Mouse (Mus musculus): ENCODE measurements at regions not wholly inside any gene's neighbourhood (a gene's known extent, or its start where the extent isn't known, plus 50 kb on each side); places are given as distances from the start of the nearest gene placed in this dataset.
A peak's percentile ranks its signal among the peaks of the same experiment; 100 is the strongest.

DNA sequence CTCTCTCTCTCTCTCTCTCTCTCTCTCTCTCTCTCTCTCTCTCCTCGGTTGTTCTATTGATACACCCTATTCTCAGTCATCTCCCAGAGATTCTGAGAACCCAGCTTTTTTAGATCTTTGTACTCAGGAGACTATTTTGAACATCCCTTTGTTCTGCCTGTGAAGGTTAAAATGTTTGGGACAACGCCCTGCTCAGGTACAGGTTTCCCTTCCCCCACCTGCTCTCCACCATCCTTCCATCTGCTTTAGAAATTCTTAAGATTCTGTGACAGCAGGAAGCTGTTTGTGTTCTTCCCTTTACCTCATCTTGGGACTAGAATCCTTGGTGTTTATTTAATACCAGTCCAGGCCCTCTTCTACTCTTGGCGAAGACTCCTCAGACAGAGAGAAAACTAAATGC is 319.6 kb downstream of the Icos start:
- no peaks in the 10 kb centered on the region; the same call in 1 of the 2 replicates for H3K9me3 ChIP-seq
- H3K4me3 ChIP-seq, result no peak overlapping the region
- no peaks in the 10 kb centered on the region for H3K36me3 ChIP-seq (replicated peaks)
- H3K4me1 ChIP-seq, result peaks cover 43% of the 10 kb centered on the region
- no peak for DNase-seq (ENCODE audit: low spot score)
- no peak overlapping the region for H3K27ac ChIP-seq (replicated peaks)
- H3K27me3 ChIP-seq (replicated peaks; ENCODE audit: low read depth, poor library complexity, severe bottlenecking), result peaks cover 29% of the 10 kb centered on the region
- 79% methylated on average over 3 of the region's 3 CpGs for WGBS

DNA sequence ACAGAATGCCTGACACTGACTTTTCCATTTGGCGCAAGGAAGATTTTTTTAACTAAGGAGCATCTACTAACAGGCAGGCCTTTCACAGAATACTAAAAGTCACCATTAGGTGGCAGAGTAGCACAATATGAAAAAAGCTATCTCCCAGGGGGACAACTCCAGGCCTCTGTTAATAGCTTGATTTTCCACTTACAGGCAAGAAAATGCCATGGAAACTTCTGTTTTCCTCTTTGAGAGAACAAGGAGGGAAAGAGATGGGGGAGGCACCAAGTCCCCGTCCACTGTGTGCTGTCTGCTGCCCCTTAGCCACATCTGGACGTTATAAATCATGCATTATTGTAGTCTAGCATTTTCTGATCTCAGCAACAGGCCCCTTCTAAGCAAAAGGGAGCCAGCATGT is 320.3 kb downstream of the Icos start:
- peak overlapping the region; percentile 72 for H3K27ac ChIP-seq (replicated peaks)
- DNase-seq (ENCODE audit: low spot score), result peak; percentile 43
- H3K36me3 ChIP-seq (replicated peaks), result no peaks in the 10 kb centered on the region
- 30% methylated on average over 3 of the region's 3 CpGs for WGBS
- peaks cover 34% of the 10 kb centered on the region for H3K27me3 ChIP-seq (replicated peaks; ENCODE audit: low read depth, poor library complexity, severe bottlenecking)
- no peak overlapping the region for H3K4me3 ChIP-seq
- no peaks in the 10 kb centered on the region for H3K9me3 ChIP-seq
- H3K4me1 ChIP-seq, result peaks cover 48% of the 10 kb centered on the region

GRCm38 (mm10) chr1:61298779-61299178 is 321.1 kb downstream of the Icos start:
- H3K9me3 ChIP-seq, result no peaks in the 10 kb centered on the region
- 62% methylated on average over 6 of the region's 6 CpGs for WGBS
- no peak overlapping the region for H3K4me3 ChIP-seq
- H3K27me3 ChIP-seq (replicated peaks; ENCODE audit: low read depth, poor library complexity, severe bottlenecking), result peaks cover 41% of the 10 kb centered on the region
- peak overlapping the region; percentile 72; the same call in 1 of the 2 replicates for H3K27ac ChIP-seq (replicated peaks)
- H3K4me1 ChIP-seq, result peaks cover 44% of the 10 kb centered on the region
- no peak for DNase-seq (ENCODE audit: low spot score)
- H3K36me3 ChIP-seq (replicated peaks), result no peaks in the 10 kb centered on the region

- DNase-seq (ENCODE audit: low spot score), result no peak
Observed at GRCm38 (mm10) chr1:61300491-61300890, 322.8 kb downstream of the Icos start.

DNA sequence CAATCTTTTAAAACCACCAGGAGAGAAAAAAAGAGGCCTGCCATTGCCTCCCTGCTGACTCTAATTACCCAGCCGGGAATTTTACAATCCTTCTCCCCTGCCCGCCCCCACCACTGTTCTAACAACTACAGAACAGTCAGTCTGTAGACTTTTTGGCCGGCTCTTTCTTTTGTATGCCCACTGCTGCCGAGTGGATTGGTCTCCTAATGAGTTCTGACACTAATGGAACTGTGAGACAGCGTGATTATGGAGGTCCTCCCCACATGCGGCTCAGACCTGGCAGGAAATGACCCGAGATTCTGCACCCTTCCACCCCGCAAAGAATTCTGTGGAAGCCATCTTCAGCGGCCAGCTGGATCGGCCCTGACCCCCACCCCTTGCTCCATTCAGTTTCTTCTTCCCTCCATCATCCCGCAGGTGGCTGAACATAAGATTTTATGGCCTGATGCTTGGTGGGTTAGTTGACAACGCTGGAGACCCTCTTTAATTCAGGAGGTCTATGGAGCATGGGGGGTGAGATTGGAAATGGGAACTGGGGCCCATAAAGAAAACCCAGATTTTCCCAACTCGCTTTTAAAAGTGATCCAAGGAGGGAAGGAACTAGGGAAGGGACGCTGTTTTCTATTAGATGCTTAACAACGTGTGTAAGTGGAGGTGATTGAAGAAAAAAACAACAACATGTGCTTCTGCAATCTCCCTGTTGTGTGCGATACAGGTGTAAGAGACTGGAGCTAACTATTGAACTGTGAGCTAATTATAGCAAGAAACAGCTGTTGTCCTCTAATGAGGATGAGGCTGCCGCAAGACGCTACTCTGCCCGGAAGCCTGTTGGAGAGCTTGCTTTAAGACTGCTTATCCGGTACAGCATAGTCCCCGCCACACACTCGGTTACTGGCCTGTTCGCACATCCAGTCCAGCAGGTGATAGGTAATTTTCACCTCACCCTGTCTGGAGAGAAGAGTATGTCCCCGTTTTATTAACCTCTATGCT is 323.6 kb downstream of the Icos start:
- peak; percentile 40 for DNase-seq (ENCODE audit: low spot score)
- H3K9me3 ChIP-seq, result no peaks in the 10 kb centered on the region
- peak overlapping the region; percentile 51 for H3K27ac ChIP-seq (replicated peaks)
- WGBS, result 47% methylated on average over 24 of the region's 24 CpGs
- peak overlapping the region; percentile 24 for H3K4me3 ChIP-seq
- H3K36me3 ChIP-seq (replicated peaks), result no peaks in the 10 kb centered on the region
- H3K4me1 ChIP-seq, result peaks cover 48% of the 10 kb centered on the region
- peaks cover 51% of the 10 kb centered on the region for H3K27me3 ChIP-seq (replicated peaks; ENCODE audit: low read depth, poor library complexity, severe bottlenecking)

More at GRCm38 (mm10) chr1:61300491-61300890, 322.8 kb downstream of the Icos start:
- WGBS, result 50% methylated on average over 4 of the region's 4 CpGs
- H3K4me3 ChIP-seq, result no peak overlapping the region
- no peaks in the 10 kb centered on the region for H3K36me3 ChIP-seq (replicated peaks)
- peak overlapping the region; percentile 65 for H3K27ac ChIP-seq (replicated peaks)
- no peaks in the 10 kb centered on the region for H3K9me3 ChIP-seq
- peaks cover 48% of the 10 kb centered on the region for H3K4me1 ChIP-seq
- peaks cover 47% of the 10 kb centered on the region for H3K27me3 ChIP-seq (replicated peaks; ENCODE audit: low read depth, poor library complexity, severe bottlenecking)

- Histone ChIP-seq H3K4me3 (no peak overlapping the region), H3K9me3 (no peaks in the 10 kb centered on the region), H3K4me1 (peaks cover 46% of the 10 kb centered on the region), H3K27ac (replicated peaks) (peak overlapping the region; percentile 35; the same call in 1 of the 2 replicates), H3K27me3 (replicated peaks; ENCODE audit: low read depth, poor library complexity, severe bottlenecking) (peaks cover 47% of the 10 kb centered on the region), H3K36me3 (replicated peaks) (no peaks in the 10 kb centered on the region)
- WGBS, result 52% methylated on average over 8 of the region's 8 CpGs
- DNase-seq (ENCODE audit: low spot score), result peak; percentile 14
Observed at GRCm38 (mm10) chr1:61302570-61303071, 324.9 kb downstream of the Icos start.

- 63% methylated on average over 8 of the region's 8 CpGs for WGBS
- Histone ChIP-seq H3K36me3 (replicated peaks) (no peaks in the 10 kb centered on the region), H3K27ac (replicated peaks) (no peak overlapping the region), H3K4me1 (peaks cover 19% of the 10 kb centered on the region), H3K27me3 (replicated peaks; ENCODE audit: low read depth, poor library complexity, severe bottlenecking) (peaks cover 38% of the 10 kb centered on the region), H3K9me3 (no peaks in the 10 kb centered on the region), H3K4me3 (no peak overlapping the region)
- DNase-seq (ENCODE audit: low spot score), result no peak
Observed at GRCm38 (mm10) chr1:61306296-61306695, 328.6 kb downstream of the Icos start.

DNA sequence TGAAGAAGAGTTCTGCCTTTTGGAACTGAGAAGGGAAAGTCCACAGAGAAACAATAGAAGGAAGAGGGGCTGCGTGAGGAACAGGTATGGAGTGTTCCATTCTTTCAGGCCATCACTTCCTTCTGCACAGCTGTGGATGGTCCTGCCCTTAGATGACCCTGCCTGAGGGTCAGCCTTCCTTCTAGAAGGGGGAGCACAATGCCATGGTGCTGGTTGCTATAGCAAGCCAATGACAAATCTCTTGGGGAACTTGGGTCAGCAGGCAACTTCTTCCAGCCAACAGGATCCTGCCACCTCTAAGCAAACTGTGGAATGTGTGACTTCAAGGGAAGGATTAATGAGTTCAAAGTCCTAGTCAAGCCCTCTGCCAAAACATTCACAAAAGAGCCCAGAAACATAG is 329.1 kb upstream of the Pard3b start:
- Histone ChIP-seq H3K36me3 (replicated peaks) (no peaks in the 10 kb centered on the region), H3K4me1 (peaks cover 15% of the 10 kb centered on the region), H3K9me3 (no peaks in the 10 kb centered on the region), H3K4me3 (no peak overlapping the region), H3K27ac (replicated peaks) (no peak overlapping the region), H3K27me3 (replicated peaks; ENCODE audit: low read depth, poor library complexity, severe bottlenecking) (peaks cover 25% of the 10 kb centered on the region; the same call in 1 of the 2 replicates)
- no peak for DNase-seq (ENCODE audit: low spot score)
- 89% methylated on average over 1 of the region's 1 CpGs for WGBS

GRCm38 (mm10) chr1:61310063-61310760 is 328.4 kb upstream of the Pard3b start:
- Histone ChIP-seq H3K4me1 (peaks cover 12% of the 10 kb centered on the region), H3K27me3 (replicated peaks; ENCODE audit: low read depth, poor library complexity, severe bottlenecking) (peaks cover 25% of the 10 kb centered on the region; the same call in 1 of the 2 replicates), H3K4me3 (no peak overlapping the region), H3K9me3 (no peaks in the 10 kb centered on the region), H3K27ac (replicated peaks) (no peak overlapping the region), H3K36me3 (replicated peaks) (no peaks in the 10 kb centered on the region)
- DNase-seq (ENCODE audit: low spot score), result no peak
- WGBS, result 89% methylated on average over 3 of the region's 3 CpGs

DNA sequence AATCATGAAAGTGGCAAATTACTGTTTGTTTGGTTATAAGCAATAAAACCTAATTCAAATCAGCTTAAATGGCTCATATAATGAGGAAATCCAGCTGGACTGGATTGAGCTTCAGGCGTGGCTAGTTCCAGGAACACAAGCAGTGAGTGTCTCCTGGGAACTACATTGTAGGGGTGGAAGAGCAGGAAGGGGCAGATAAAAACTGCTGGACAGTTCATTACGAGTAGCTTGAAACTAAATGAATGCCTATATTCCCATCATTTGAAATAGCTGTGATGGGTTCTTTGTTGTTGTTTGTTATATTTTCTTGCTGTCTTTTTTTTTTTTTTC is 327.9 kb upstream of the Pard3b start:
- no peak overlapping the region for H3K4me3 ChIP-seq

GRCm38 (mm10) chr1:61313196-61313595 is 325.4 kb upstream of the Pard3b start:
- Histone ChIP-seq H3K4me1 (peaks cover 11% of the 10 kb centered on the region), H3K36me3 (replicated peaks) (no peaks in the 10 kb centered on the region), H3K4me3 (no peak overlapping the region), H3K27ac (replicated peaks) (no peak overlapping the region), H3K27me3 (replicated peaks; ENCODE audit: low read depth, poor library complexity, severe bottlenecking) (0 out of 2 replicates have a peak, but pooled peaks cover 6% of the 10 kb centered on the region), H3K9me3 (no peaks in the 10 kb centered on the region)
- WGBS, result 92% methylated on average over 4 of the region's 4 CpGs
- DNase-seq (ENCODE audit: low spot score), result no peak

More for the DNA sequence above, 327.9 kb upstream of the Pard3b start:
- Histone ChIP-seq H3K27ac (replicated peaks) (no peak overlapping the region), H3K9me3 (no peaks in the 10 kb centered on the region), H3K36me3 (replicated peaks) (no peaks in the 10 kb centered on the region), H3K4me1 (peaks cover 11% of the 10 kb centered on the region), H3K27me3 (replicated peaks; ENCODE audit: low read depth, poor library complexity, severe bottlenecking) (peaks cover 20% of the 10 kb centered on the region; the same call in 1 of the 2 replicates)
- no peak for DNase-seq (ENCODE audit: low spot score)
- WGBS, result 65% methylated on average over 2 of the region's 2 CpGs

DNA sequence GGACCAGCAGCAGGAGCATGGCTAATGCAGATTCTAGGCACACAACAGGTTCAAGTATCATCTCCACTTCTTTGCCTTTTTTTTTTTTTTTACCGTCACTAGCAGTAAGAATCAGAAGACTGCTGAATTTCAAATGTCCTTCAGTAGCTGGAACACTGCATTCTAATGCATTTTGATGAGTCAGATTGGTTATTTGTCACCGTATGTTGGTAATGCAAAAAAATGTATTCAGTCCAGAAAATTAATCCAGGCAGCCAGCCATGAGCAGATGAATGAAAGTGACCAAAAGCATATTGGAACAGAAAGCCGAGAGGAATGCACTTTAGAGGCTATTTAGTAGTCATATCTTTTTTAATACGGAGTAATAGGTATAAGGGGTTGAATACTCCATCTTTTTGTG is 322.4 kb upstream of the Pard3b start:
- H3K4me1 ChIP-seq, result peaks cover 17% of the 10 kb centered on the region
- WGBS, result 93% methylated on average over 4 of the region's 4 CpGs
- peaks cover 7% of the 10 kb centered on the region; the same call in 1 of the 2 replicates for H3K27me3 ChIP-seq (replicated peaks; ENCODE audit: low read depth, poor library complexity, severe bottlenecking)
- no peak for DNase-seq (ENCODE audit: low spot score)
- H3K36me3 ChIP-seq (replicated peaks), result no peaks in the 10 kb centered on the region
- no peak overlapping the region for H3K27ac ChIP-seq (replicated peaks)
- H3K9me3 ChIP-seq, result no peaks in the 10 kb centered on the region
- no peak overlapping the region for H3K4me3 ChIP-seq

Measured in embryonic facial prominence, embryonic 10.5 days (tissue).